In the genomic region with DNA sequence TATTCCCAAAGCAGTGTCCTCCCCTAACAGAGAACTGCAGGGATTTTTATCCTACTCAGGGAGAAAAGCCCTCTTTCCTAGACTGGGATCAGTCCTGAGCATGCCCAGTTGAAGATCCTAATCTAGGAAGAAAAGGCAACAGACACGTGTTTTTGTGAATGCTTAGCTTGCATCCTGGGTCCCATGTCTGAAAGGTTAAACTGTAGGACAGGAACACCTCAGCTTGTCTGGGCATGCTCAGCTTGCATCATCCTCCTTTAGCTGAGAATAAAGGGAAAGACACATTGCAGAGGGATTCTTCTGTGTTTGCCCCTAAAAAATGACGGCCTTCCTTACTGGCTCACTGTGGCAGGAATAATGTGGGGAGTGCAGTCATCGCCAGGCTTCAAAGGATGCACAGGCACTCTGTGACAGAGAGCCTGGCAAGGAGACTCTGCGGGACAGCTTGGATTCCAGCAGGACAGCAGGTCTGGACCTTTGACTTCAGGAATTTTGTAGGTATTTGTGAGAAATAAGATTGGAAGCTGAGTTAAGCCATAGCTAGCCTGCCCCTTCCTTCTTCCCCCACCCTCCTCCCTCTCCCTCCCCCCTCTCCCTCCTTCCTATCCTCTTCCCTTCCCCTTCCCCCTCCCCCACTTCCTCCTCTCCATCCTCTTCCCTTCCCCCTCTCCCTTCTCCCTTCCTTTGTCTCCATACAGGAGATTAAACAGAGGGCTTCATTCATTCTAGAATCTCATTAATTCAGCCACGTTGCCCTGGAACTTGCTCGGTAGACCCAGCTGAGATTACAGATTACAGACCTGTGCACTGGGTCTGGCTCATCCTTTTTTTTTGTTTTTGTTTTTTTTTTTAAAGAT, we compare ENCODE assay signal across 8 mouse cellular contexts. TPM values are rescaled to one million over a fixed set of nuclear protein-coding genes. Genes with fewer than 3 reads are reported as not detected.
DNase-seq lines count a peak whose midpoint lies in the region; ATAC-seq and TF ChIP-seq lines count a peak whose summit lies in the region.

No protein-coding gene starts in this region.

- DNase-seq in heart, postnatal 14 days = no peak
- DNase-seq in brain, embryonic 14.5 days (ENCODE audit: low read depth) = peak; percentile 94
- DNase-seq in gonadal fat pad, adult 2 months (ENCODE audit: low read depth) = peak; percentile 80
- DNase-seq in neural tube, embryonic 10.5 days (ENCODE audit: extremely low spot score, low spot score) = peak; percentile 62
- no peak for DNase-seq in layer of hippocampus, postnatal 25 days (ENCODE audit: extremely low spot score in 1 of 2, low spot score in 1 of 2)
- DNase-seq in left cerebral cortex, adult 18-20 months (ENCODE audit: low spot score in 2 of 2) = no peak
- no peak for DNase-seq in lung, postnatal 25 days (ENCODE audit: low spot score)

- no peak for TF ChIP-seq CTCF in brain, embryonic 14.5 days (IDR thresholded peaks at IDR 0.05; ENCODE audit: borderline replicate concordance, extremely low read depth, insufficient read depth, insufficient read length)

- WGBS in heart, embryonic 11.5 days (ENCODE audit: insufficient replicate concordance) = 14% methylated on average over 6 of the region's 6 CpGs

- H3K27me3 ChIP-seq in heart, embryonic 11.5 days (ENCODE audit: control insufficient read depth, insufficient read depth, low read length) = no peaks in the 10 kb centered on the region

- peak overlapping the region; percentile 63 for H3K27ac ChIP-seq in heart, embryonic 11.5 days (ENCODE audit: low read depth, low read length)

- H3K4me2 ChIP-seq in heart, embryonic 11.5 days = no peak overlapping the region

- H3K9ac ChIP-seq in heart, embryonic 11.5 days (ENCODE audit: low read depth, low read length) = 0 out of 2 replicates have a peak overlapping the region, but pooled peaks have one; percentile 7

- H3K9me3 ChIP-seq in heart, embryonic 11.5 days (replicated peaks; ENCODE audit: control insufficient read depth, low read length) = no peaks in the 10 kb centered on the region

- no peak for ATAC-seq in heart, embryonic 11.5 days (replicated peaks; ENCODE audit: insufficient number of reproducible peaks, low FRiP score, low TSS enrichment)

- no peak overlapping the region for H3K4me3 ChIP-seq in heart, embryonic 11.5 days (ENCODE audit: low read depth, low read length)

- TF ChIP-seq POLR2A in brain, embryonic 14.5 days (IDR thresholded peaks at IDR 0.05; ENCODE audit: borderline replicate concordance, extremely low read depth, insufficient read depth, insufficient read length, poor library complexity, severe bottlenecking) = no peak

- intact Hi-C loops in heart, postnatal 14 days (cut with DNase I) = no loop called here

- H3K4me1 ChIP-seq in heart, embryonic 11.5 days (ENCODE audit: control insufficient read depth, insufficient read depth, low read length) = peaks cover 29% of the 10 kb centered on the region

- H3K36me3 ChIP-seq in heart, embryonic 11.5 days (ENCODE audit: control insufficient read depth, insufficient read depth, low read length) = no peaks in the 10 kb centered on the region

RNA-seq across cellular contexts. Expression of a gene that starts 14.5 kb away (rescaled TPM):
- polyA plus RNA-seq in heart, embryonic 11.5 days (2014; fragmentation: Nextera tagmentation; extraction: Ambion mirVana) = 3,731 and 3,838 TPM in 2 replicates
- total RNA-seq in heart, postnatal 14 days (2021) = 1,000 to 10,000 TPM; 1,986 to 2,287 TPM
- 6,510 and 8,462 TPM in 2 replicates for polyA plus RNA-seq in brain, embryonic 14.5 days (2012; rRNA removed)
- polyA plus RNA-seq in gonadal fat pad, adult 2 months (2012; rRNA removed) = 5,649 and 5,990 TPM in 2 replicates
- 1,000 to 10,000 TPM; 3,010 to 3,306 TPM for total RNA-seq in layer of hippocampus, postnatal 25 days (2021)
- total RNA-seq in left cerebral cortex, adult 18-20 months (2021) = 1,000 to 10,000 TPM; 2,328 to 2,361 TPM

RNA-seq across cellular contexts. Expression of a gene that starts 54.9 kb away (rescaled TPM):
- polyA plus RNA-seq in heart, embryonic 11.5 days (2014; fragmentation: Nextera tagmentation; extraction: Ambion mirVana) = 0.46 TPM in 1 of 2 replicates, not detected in the other
- total RNA-seq in heart, postnatal 14 days (2021) = not detected
- polyA plus RNA-seq in brain, embryonic 14.5 days (2012; rRNA removed) = 0.40 and 0.55 TPM in 2 replicates
- 0.72 and 0.79 TPM in 2 replicates for polyA plus RNA-seq in gonadal fat pad, adult 2 months (2012; rRNA removed)
- 1 to 10 TPM in 1 of 2 experiments, under 1 TPM in 1; 0.89 to 1.1 TPM for total RNA-seq in layer of hippocampus, postnatal 25 days (2021)
- under 1 TPM in 1 of 2 experiments, not detected in 1; 0.42 TPM for total RNA-seq in left cerebral cortex, adult 18-20 months (2021)

RNA-seq across cellular contexts. Expression of a gene that starts 55.4 kb away (rescaled TPM):
- polyA plus RNA-seq in heart, embryonic 11.5 days (2014; fragmentation: Nextera tagmentation; extraction: Ambion mirVana) = 27.6 and 28.2 TPM in 2 replicates
- total RNA-seq in heart, postnatal 14 days (2021) = 10 to 100 TPM; 20.6 to 23.5 TPM
- 23.8 and 25.0 TPM in 2 replicates for polyA plus RNA-seq in brain, embryonic 14.5 days (2012; rRNA removed)
- polyA plus RNA-seq in gonadal fat pad, adult 2 months (2012; rRNA removed) = 10.5 and 12.0 TPM in 2 replicates
- 10 to 100 TPM; 20.6 to 23.7 TPM for total RNA-seq in layer of hippocampus, postnatal 25 days (2021)
- 10 to 100 TPM; 25.3 to 25.7 TPM for total RNA-seq in left cerebral cortex, adult 18-20 months (2021)

Comparison
In these comparisons a context has a peak if more than half of its experiments do, and no peak if none do; other contexts are left out.
1. DNase-seq: peak in brain, embryonic 14.5 days (single experiment), gonadal fat pad, adult 2 months (single experiment) and neural tube, embryonic 10.5 days (single experiment); none in heart, postnatal 14 days (0 of 2), layer of hippocampus, postnatal 25 days (0 of 2), left cerebral cortex, adult 18-20 months (0 of 2) and lung, postnatal 25 days (single experiment).